Mouse (Mus musculus): ENCODE data around the gene Rsph6a. TPM values are rescaled to one million over a fixed set of nuclear protein-coding genes. Genes with fewer than 3 reads are reported as not detected.

The Rsph6a gene
- polyA plus RNA-seq, 1 experiment: 0.10 TPM

GRCm38 (mm10) chr7:19014452-19014851 lies 40.0 kb upstream of the Rsph6a start:
- no peak for TF ChIP-seq CTCF (IDR thresholded peaks at IDR 0.05; ENCODE audit: borderline replicate concordance, insufficient read depth, low read depth, low read length)
- TF ChIP-seq POLR2A (IDR thresholded peaks at IDR 0.05; ENCODE audit: borderline replicate concordance, insufficient read depth, low read length): no peak
- H3K4me3 ChIP-seq (replicated peaks; ENCODE audit: insufficient read depth, low read depth, low read length): no peak overlapping the region
- H3K27me3 ChIP-seq (ENCODE audit: control insufficient read depth, insufficient read depth, low read length): no peaks in the 10 kb centered on the region
- H3K4me1 ChIP-seq (ENCODE audit: control insufficient read depth, insufficient read depth, low read length): no peaks in the 10 kb centered on the region
- no peak overlapping the region for H3K27ac ChIP-seq (ENCODE audit: insufficient read depth, low read length)
- no peak for DNase-seq
- WGBS: 67% methylated on average over 15 of the region's 15 CpGs

- H3K4me3 ChIP-seq (replicated peaks; ENCODE audit: insufficient read depth, low read depth, low read length): no peak overlapping the region
- DNase-seq: no peak
- H3K4me1 ChIP-seq (ENCODE audit: control insufficient read depth, insufficient read depth, low read length): no peaks in the 10 kb centered on the region
- WGBS: 83% methylated on average over 4 of the region's 4 CpGs
- H3K27me3 ChIP-seq (ENCODE audit: control insufficient read depth, insufficient read depth, low read length): no peaks in the 10 kb centered on the region
- no peak overlapping the region for H3K27ac ChIP-seq (ENCODE audit: insufficient read depth, low read length)
- TF ChIP-seq POLR2A (IDR thresholded peaks at IDR 0.05; ENCODE audit: borderline replicate concordance, insufficient read depth, low read length) (no peak), CTCF (IDR thresholded peaks at IDR 0.05; ENCODE audit: borderline replicate concordance, insufficient read depth, low read depth, low read length) (no peak)
Measured at GRCm38 (mm10) chr7:19016042-19016441, 38.4 kb upstream of the Rsph6a start.

GRCm38 (mm10) chr7:19017909-19018308 lies 36.6 kb upstream of the Rsph6a start:
- H3K4me3 ChIP-seq (replicated peaks; ENCODE audit: insufficient read depth, low read depth, low read length): no peak overlapping the region
- TF ChIP-seq POLR2A (IDR thresholded peaks at IDR 0.05; ENCODE audit: borderline replicate concordance, insufficient read depth, low read length): no peak
- no peak for TF ChIP-seq CTCF (IDR thresholded peaks at IDR 0.05; ENCODE audit: borderline replicate concordance, insufficient read depth, low read depth, low read length)
- WGBS: 91% methylated on average over 7 of the region's 7 CpGs
- H3K27ac ChIP-seq (ENCODE audit: insufficient read depth, low read length): no peak overlapping the region
- DNase-seq: no peak
- no peaks in the 10 kb centered on the region for H3K4me1 ChIP-seq (ENCODE audit: control insufficient read depth, insufficient read depth, low read length)
- no peaks in the 10 kb centered on the region for H3K27me3 ChIP-seq (ENCODE audit: control insufficient read depth, insufficient read depth, low read length)

- H3K27me3 ChIP-seq (ENCODE audit: control insufficient read depth, insufficient read depth, low read length): peaks cover 3% of the 10 kb centered on the region; the same call in 1 of the 2 replicates
- H3K27ac ChIP-seq (ENCODE audit: insufficient read depth, low read length): no peak overlapping the region
- 26% methylated on average over 8 of the region's 8 CpGs for WGBS
- H3K4me3 ChIP-seq (replicated peaks; ENCODE audit: insufficient read depth, low read depth, low read length): no peak overlapping the region
- no peaks in the 10 kb centered on the region for H3K4me1 ChIP-seq (ENCODE audit: control insufficient read depth, insufficient read depth, low read length)
- TF ChIP-seq CTCF (IDR thresholded peaks at IDR 0.05; ENCODE audit: borderline replicate concordance, insufficient read depth, low read depth, low read length) (no peak), POLR2A (IDR thresholded peaks at IDR 0.05; ENCODE audit: borderline replicate concordance, insufficient read depth, low read length) (no peak)
- no peak for DNase-seq
Measured at GRCm38 (mm10) chr7:19021048-19021447, 33.4 kb upstream of the Rsph6a start.

- 49% methylated on average over 18 of the region's 18 CpGs for WGBS
- no peak overlapping the region for H3K4me3 ChIP-seq (replicated peaks; ENCODE audit: insufficient read depth, low read depth, low read length)
- peaks cover 3% of the 10 kb centered on the region; the same call in 1 of the 2 replicates for H3K27me3 ChIP-seq (ENCODE audit: control insufficient read depth, insufficient read depth, low read length)
- no peak for DNase-seq
- TF ChIP-seq CTCF (IDR thresholded peaks at IDR 0.05; ENCODE audit: borderline replicate concordance, insufficient read depth, low read depth, low read length): no peak
- H3K27ac ChIP-seq (ENCODE audit: insufficient read depth, low read length): no peak overlapping the region
- H3K4me1 ChIP-seq (ENCODE audit: control insufficient read depth, insufficient read depth, low read length): no peaks in the 10 kb centered on the region
Measured at GRCm38 (mm10) chr7:19022189-19022958, 32.1 kb upstream of the Rsph6a start.

- peak within 1 kb of the TSS; percentile 59 for H3K4me3 ChIP-seq (replicated peaks; ENCODE audit: insufficient read depth, low read depth, low read length)
- H3K27ac ChIP-seq (ENCODE audit: insufficient read depth, low read length): no peak within 1 kb of the TSS
- DNase-seq: peak; percentile 46 to 48
- no peak for TF ChIP-seq CTCF (IDR thresholded peaks at IDR 0.05; ENCODE audit: borderline replicate concordance, insufficient read depth, low read depth, low read length)
- no peak for TF ChIP-seq POLR2A (IDR thresholded peaks at IDR 0.05; ENCODE audit: borderline replicate concordance, insufficient read depth, low read length)
- WGBS: 3% methylated on average over 30 of the region's 30 CpGs
- H3K4me1 ChIP-seq (ENCODE audit: control insufficient read depth, insufficient read depth, low read length): no peaks in the 10 kb centered on the region
- peaks cover 3% of the 10 kb centered on the region; the same call in 1 of the 2 replicates for H3K27me3 ChIP-seq (ENCODE audit: control insufficient read depth, insufficient read depth, low read length)
Measured at GRCm38 (mm10) chr7:19023357-19023814, 31.1 kb upstream of the Rsph6a start, which contains the start of gene Foxa3. Gene Foxa3 (minus strand): TSS chr7:19023538.

GRCm38 (mm10) chr7:19024096-19024506 lies 30.4 kb upstream of the Rsph6a start, which contains the start of gene Sympk:
Gene Sympk (plus strand): TSS chr7:19024377.
- H3K27ac ChIP-seq (ENCODE audit: insufficient read depth, low read length): no peak within 1 kb of the TSS
- TF ChIP-seq POLR2A (IDR thresholded peaks at IDR 0.05; ENCODE audit: borderline replicate concordance, insufficient read depth, low read length): peak; percentile 56; the same call in 1 of the 2 replicates
- TF ChIP-seq CTCF (IDR thresholded peaks at IDR 0.05; ENCODE audit: borderline replicate concordance, insufficient read depth, low read depth, low read length): no peak
- under 1% methylated on average over 49 of the region's 50 CpGs for WGBS

More at GRCm38 (mm10) chr7:19024096-19024506, 30.4 kb upstream of the Rsph6a start, which contains the start of gene Sympk:
- Histone ChIP-seq H3K4me1 (ENCODE audit: control insufficient read depth, insufficient read depth, low read length) (no peaks in the 10 kb centered on the region), H3K4me3 (replicated peaks; ENCODE audit: insufficient read depth, low read depth, low read length) (peak within 1 kb of the TSS; percentile 59), H3K27me3 (ENCODE audit: control insufficient read depth, insufficient read depth, low read length) (peaks cover 3% of the 10 kb centered on the region; the same call in 1 of the 2 replicates)
- peak; percentile 93 to 96 for DNase-seq
